Mouse (Mus musculus): ENCODE measurements at regions not wholly inside any gene's neighbourhood (a gene's known extent, or its start where the extent isn't known, plus 50 kb on each side); places are given as distances from the start of the nearest gene placed in this dataset.

- DNase-seq (ENCODE audit: low spot score): no peak
- Histone ChIP-seq H3K27me3 (ENCODE audit: low read depth, poor library complexity, severe bottlenecking) (no peaks in the 10 kb centered on the region), H3K4me1 (peaks cover 12% of the 10 kb centered on the region), H3K36me3 (no peaks in the 10 kb centered on the region), H3K4me3 (no peak overlapping the region), H3K27ac (no peak overlapping the region), H3K9me3 (replicated peaks) (no peaks in the 10 kb centered on the region)
- 82% methylated on average over 4 of the region's 4 CpGs for WGBS
Observed at GRCm38 (mm10) chr14:76714727-76715126, 158.0 kb upstream of the Serp2 start.

GRCm38 (mm10) chr14:76713946-76714345 lies 157.3 kb upstream of the Serp2 start:
- Histone ChIP-seq H3K9me3 (replicated peaks) (no peaks in the 10 kb centered on the region), H3K27me3 (ENCODE audit: low read depth, poor library complexity, severe bottlenecking) (no peaks in the 10 kb centered on the region), H3K4me3 (no peak overlapping the region), H3K27ac (peak overlapping the region; percentile 42; the same call in 1 of the 2 replicates), H3K36me3 (no peaks in the 10 kb centered on the region), H3K4me1 (peaks cover 12% of the 10 kb centered on the region)
- WGBS: 35% methylated on average over 7 of the region's 7 CpGs
- DNase-seq (ENCODE audit: low spot score): no peak

- Histone ChIP-seq H3K27ac (no peak overlapping the region), H3K9me3 (replicated peaks) (no peaks in the 10 kb centered on the region), H3K4me1 (peaks cover 3% of the 10 kb centered on the region; the same call in 1 of the 2 replicates), H3K4me3 (no peak overlapping the region), H3K27me3 (ENCODE audit: low read depth, poor library complexity, severe bottlenecking) (no peaks in the 10 kb centered on the region), H3K36me3 (no peaks in the 10 kb centered on the region)
- DNase-seq (ENCODE audit: low spot score): no peak
- WGBS: 88% methylated on average over 11 of the region's 11 CpGs
Observed at GRCm38 (mm10) chr14:76708728-76709127, 152.0 kb upstream of the Serp2 start.

- no peak for DNase-seq (ENCODE audit: low spot score)
- WGBS: 91% methylated on average over 7 of the region's 7 CpGs
- no peaks in the 10 kb centered on the region for H3K9me3 ChIP-seq (replicated peaks)
- H3K27ac ChIP-seq: no peak overlapping the region
- peaks cover 26% of the 10 kb centered on the region for H3K4me1 ChIP-seq
- H3K27me3 ChIP-seq (ENCODE audit: low read depth, poor library complexity, severe bottlenecking): no peaks in the 10 kb centered on the region
- no peaks in the 10 kb centered on the region for H3K36me3 ChIP-seq
- H3K4me3 ChIP-seq: no peak overlapping the region
Observed at GRCm38 (mm10) chr14:76703373-76703764, 146.7 kb upstream of the Serp2 start.

GRCm38 (mm10) chr14:76702709-76703372 lies 146.2 kb upstream of the Serp2 start:
- Histone ChIP-seq H3K27me3 (ENCODE audit: low read depth, poor library complexity, severe bottlenecking) (no peaks in the 10 kb centered on the region), H3K36me3 (no peaks in the 10 kb centered on the region), H3K27ac (peak overlapping the region; percentile 36; the same call in 1 of the 2 replicates), H3K4me1 (peaks cover 31% of the 10 kb centered on the region), H3K9me3 (replicated peaks) (no peaks in the 10 kb centered on the region), H3K4me3 (no peak overlapping the region)
- WGBS: 57% methylated on average over 8 of the region's 8 CpGs
- no peak for DNase-seq (ENCODE audit: low spot score)

GRCm38 (mm10) chr14:76701911-76702708 lies 145.4 kb upstream of the Serp2 start:
- H3K4me3 ChIP-seq: no peak overlapping the region
- 80% methylated on average over 14 of the region's 14 CpGs for WGBS
- H3K27me3 ChIP-seq (ENCODE audit: low read depth, poor library complexity, severe bottlenecking): no peaks in the 10 kb centered on the region
- peak overlapping the region; percentile 36; the same call in 1 of the 2 replicates for H3K27ac ChIP-seq
- peaks cover 36% of the 10 kb centered on the region for H3K4me1 ChIP-seq
- DNase-seq (ENCODE audit: low spot score): no peak
- no peaks in the 10 kb centered on the region for H3K36me3 ChIP-seq
- H3K9me3 ChIP-seq (replicated peaks): no peaks in the 10 kb centered on the region

- Histone ChIP-seq H3K27ac (no peak overlapping the region), H3K27me3 (ENCODE audit: low read depth, poor library complexity, severe bottlenecking) (no peaks in the 10 kb centered on the region), H3K36me3 (no peaks in the 10 kb centered on the region), H3K4me1 (peaks cover 44% of the 10 kb centered on the region), H3K9me3 (replicated peaks) (no peaks in the 10 kb centered on the region), H3K4me3 (no peak overlapping the region)
- no peak for DNase-seq (ENCODE audit: low spot score)
- WGBS: 88% methylated on average over 1 of the region's 1 CpGs
Observed at GRCm38 (mm10) chr14:76701304-76701703, 144.6 kb upstream of the Serp2 start.

GRCm38 (mm10) chr14:76700796-76701195 lies 144.1 kb upstream of the Serp2 start:
- no peak overlapping the region for H3K4me3 ChIP-seq
- H3K27ac ChIP-seq: no peak overlapping the region
- H3K36me3 ChIP-seq: no peaks in the 10 kb centered on the region
- whole genome bisulfite sequencing: 74% methylated on average over 3 of the region's 3 CpGs
- no peak for DNase-seq (ENCODE audit: low spot score)
- no peaks in the 10 kb centered on the region for H3K27me3 ChIP-seq (ENCODE audit: low read depth, poor library complexity, severe bottlenecking)
- no peaks in the 10 kb centered on the region for H3K9me3 ChIP-seq (replicated peaks)
- H3K4me1 ChIP-seq: peaks cover 49% of the 10 kb centered on the region

- WGBS: 82% methylated on average over 4 of the region's 4 CpGs
Observed at GRCm38 (mm10) chr14:76700190-76700589, 143.5 kb upstream of the Serp2 start.

GRCm38 (mm10) chr14:76698718-76699402 lies 142.2 kb upstream of the Serp2 start:
- H3K36me3 ChIP-seq: no peaks in the 10 kb centered on the region
- 38% methylated on average over 4 of the region's 4 CpGs for WGBS
- no peaks in the 10 kb centered on the region for H3K27me3 ChIP-seq (ENCODE audit: low read depth, poor library complexity, severe bottlenecking)
- no peaks in the 10 kb centered on the region for H3K9me3 ChIP-seq (replicated peaks)
- H3K4me3 ChIP-seq: no peak overlapping the region
- DNase-seq (ENCODE audit: low spot score): no peak
- H3K27ac ChIP-seq: peak overlapping the region; percentile 71
- H3K4me1 ChIP-seq: peaks cover 64% of the 10 kb centered on the region

More at GRCm38 (mm10) chr14:76700190-76700589, 143.5 kb upstream of the Serp2 start:
- Histone ChIP-seq H3K9me3 (replicated peaks) (no peaks in the 10 kb centered on the region), H3K4me1 (peaks cover 51% of the 10 kb centered on the region), H3K27me3 (ENCODE audit: low read depth, poor library complexity, severe bottlenecking) (no peaks in the 10 kb centered on the region), H3K4me3 (no peak overlapping the region), H3K36me3 (no peaks in the 10 kb centered on the region), H3K27ac (no peak overlapping the region)
- DNase-seq (ENCODE audit: low spot score): no peak

- Histone ChIP-seq H3K9me3 (replicated peaks) (no peaks in the 10 kb centered on the region), H3K36me3 (no peaks in the 10 kb centered on the region), H3K27me3 (ENCODE audit: low read depth, poor library complexity, severe bottlenecking) (no peaks in the 10 kb centered on the region), H3K4me1 (peaks cover 62% of the 10 kb centered on the region), H3K27ac (no peak overlapping the region), H3K4me3 (no peak overlapping the region)
- 74% methylated on average over 4 of the region's 4 CpGs for WGBS
- no peak for DNase-seq (ENCODE audit: low spot score)
Observed at GRCm38 (mm10) chr14:76696729-76697128, 140.0 kb upstream of the Serp2 start.

- no peak for DNase-seq (ENCODE audit: low spot score)
- Histone ChIP-seq H3K4me1 (peaks cover 62% of the 10 kb centered on the region), H3K36me3 (no peaks in the 10 kb centered on the region), H3K27me3 (ENCODE audit: low read depth, poor library complexity, severe bottlenecking) (no peaks in the 10 kb centered on the region), H3K9me3 (replicated peaks) (no peaks in the 10 kb centered on the region), H3K4me3 (no peak overlapping the region), H3K27ac (peak overlapping the region; percentile 46; the same call in 1 of the 2 replicates)
- 66% methylated on average over 18 of the region's 18 CpGs for WGBS
Observed at GRCm38 (mm10) chr14:76695691-76696355, 139.1 kb upstream of the Serp2 start.
